Mouse (Mus musculus): ENCODE measurements at regions not wholly inside any gene's neighbourhood (a gene's known extent, or its start where the extent isn't known, plus 50 kb on each side); places are given as distances from the start of the nearest gene placed in this dataset.

DNA sequence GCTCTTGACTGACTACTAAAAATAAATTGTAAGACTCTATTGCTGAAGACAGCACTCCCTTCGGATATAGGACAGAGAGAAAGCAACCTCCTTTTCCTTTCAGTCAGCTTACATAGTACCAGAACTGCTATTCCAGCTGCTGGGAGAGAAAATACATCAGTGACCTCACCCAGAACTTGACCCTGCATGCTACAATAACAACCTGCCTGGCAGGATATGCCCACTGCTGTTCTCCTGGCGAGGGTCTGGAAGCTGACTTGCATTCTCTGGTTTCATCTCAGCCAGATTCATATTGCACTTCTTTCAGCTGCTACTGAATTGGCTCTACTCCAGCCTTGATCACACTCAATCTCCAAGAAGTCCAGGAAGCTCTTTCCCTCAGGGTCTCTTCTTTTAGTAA, 179.1 kb upstream of the Itga4 start:
- TF ChIP-seq EP300 (IDR thresholded peaks at IDR 0.05; ENCODE audit: low read depth) (no peak), CTCF (IDR thresholded peaks at IDR 0.05; ENCODE audit: low read depth) (no peak)
